Mouse (Mus musculus) spleen, adult 2 months (tissue): Measurements from ENCODE around the gene Mrgpra6.

Experiments
- CTCF ChIP-seq: fragments of 200-500 bp; IDR thresholded peaks from 2 replicates; pipeline ENCODE4 v1.5.1; 2011; ENCODE audit warnings: mild to moderate bottlenecking, inconsistent platforms; ENCODE audit not compliant: insufficient read depth, insufficient read length, insufficient replicate concordance; ENCODE audit errors: extremely low read depth
- POLR2A ChIP-seq: fragments of 200-500 bp; IDR thresholded peaks from 2 replicates; pipeline ENCODE4 v1.6.1; 2011; ENCODE audit warnings: low read depth, low read length, inconsistent platforms

- no peak for TF ChIP-seq POLR2A
- TF ChIP-seq CTCF = no peak
Observed at GRCm38 (mm10) chr7:47165028-47165427, 39.7 kb downstream of the Mrgpra6 start.
